Mouse (Mus musculus) CH12.LX (cell line): ENCODE results near the gene Gstm5. TPM values are rescaled to one million over a fixed set of nuclear protein-coding genes. Genes with fewer than 3 reads are reported as not detected.

Experiments used
- DNase-seq: peaks from one replicate; pipeline ENCODE4 v3.0.0-alpha.2; 2013; ENCODE audit errors: extremely low read depth
- H3K27ac ChIP-seq: 2 replicates; pipeline ENCODE4 v1.5.1; 2012; ENCODE audit warnings: low read depth, mild to moderate bottlenecking, control low read depth, moderate library complexity; ENCODE audit not compliant: insufficient read depth
- H3K27me3 ChIP-seq: replicated peaks from 2 replicates; pipeline ENCODE3; 2012; ENCODE audit warnings: inconsistent platforms
- H3K36me3 ChIP-seq, 2 experiments: replicated peaks in 1 of 2; 2 replicates each; pipeline versions ENCODE3 to v1.6.1; 2012; ENCODE audit warnings: inconsistent platforms in 1 of 2, low read length in 1 of 2, mild to moderate bottlenecking in 1 of 2, mixed read lengths in 1 of 2, moderate library complexity in 1 of 2; ENCODE audit not compliant: control insufficient read depth in 1 of 2, insufficient read depth in 1 of 2
- H3K4me1 ChIP-seq, 2 experiments: 2 replicates each; pipeline ENCODE4 v1.6.1; 2012; ENCODE audit warnings: inconsistent platforms in 1 of 2, moderate library complexity in 1 of 2; ENCODE audit not compliant: insufficient read depth in 2 of 2, control insufficient read depth in 1 of 2
- H3K4me2 ChIP-seq: 2 replicates; pipeline ENCODE4 v1.6.1; 2012; ENCODE audit warnings: low read depth, mild to moderate bottlenecking, control low read depth; ENCODE audit not compliant: poor library complexity, insufficient read depth, severe bottlenecking
- H3K4me3 ChIP-seq, 3 experiments: fragments of 150-350 bp in 1 of 3; sonication (generic) in 1 of 3; replicated peaks in 1 of 3; 2 replicates each; pipeline versions ENCODE3 to v1.5.1; 2011 to 2012; ENCODE audit warnings: low read depth in 2 of 3, low read length in 2 of 3, mild to moderate bottlenecking in 2 of 3, moderate library complexity in 2 of 3, control low read depth in 1 of 3, improper control_type of control experiment in 1 of 3, inconsistent platforms in 1 of 3, mixed read lengths in 1 of 3; ENCODE audit not compliant: poor library complexity in 1 of 3
- H3K79me2 ChIP-seq: replicated peaks from 2 replicates; pipeline ENCODE4 v1.6.1; 2012; ENCODE audit warnings: mild to moderate bottlenecking, moderate library complexity; ENCODE audit not compliant: control insufficient read depth, poor library complexity, insufficient read depth, severe bottlenecking; ENCODE audit errors: extremely low read depth
- H3K9ac ChIP-seq: 2 replicates; pipeline ENCODE4 v1.6.1; 2012; ENCODE audit warnings: low read depth, mild to moderate bottlenecking, control low read depth, moderate library complexity; ENCODE audit not compliant: insufficient read depth
- H3K9me3 ChIP-seq: replicated peaks from 2 replicates; pipeline ENCODE3; 2012; ENCODE audit warnings: low read length, inconsistent platforms, mixed read lengths
- CHD1 ChIP-seq: IDR thresholded peaks from 2 replicates; pipeline ENCODE4 v1.6.1; 2012; ENCODE audit warnings: low read depth, low read length, improper control_type of control experiment, inconsistent platforms
- CTCF ChIP-seq, 2 experiments: IDR thresholded peaks in 1 of 2; conservative IDR thresholded peaks in 1 of 2; 2 replicates each; pipeline ENCODE4 v1.5.1; 2011 to 2012; ENCODE audit warnings: low read depth in 2 of 2, low read length in 2 of 2, improper control_type of control experiment in 1 of 2, inconsistent platforms in 1 of 2, mild to moderate bottlenecking in 1 of 2, moderate library complexity in 1 of 2
- GABPA ChIP-seq: IDR thresholded peaks from 2 replicates; pipeline ENCODE4 v1.6.1; 2012; ENCODE audit warnings: low read depth, low read length, improper control_type of control experiment, inconsistent platforms; ENCODE audit not compliant: insufficient replicate concordance
- IRF4 ChIP-seq: IDR thresholded peaks from 2 replicates; pipeline ENCODE4 v1.6.1; 2014; ENCODE audit warnings: low read depth, mild to moderate bottlenecking, inconsistent platforms, low read length, improper control_type of control experiment
- JUN ChIP-seq: IDR thresholded peaks from 2 replicates; pipeline ENCODE4 v1.6.1; 2011; ENCODE audit warnings: low read depth, mild to moderate bottlenecking, low read length, improper control_type of control experiment, moderate library complexity; ENCODE audit not compliant: insufficient read depth
- JUND ChIP-seq: conservative IDR thresholded peaks from 2 replicates; pipeline ENCODE4 v1.6.1; 2011; ENCODE audit warnings: low read depth, low read length, improper control_type of control experiment
- KAT2A ChIP-seq: IDR thresholded peaks from 2 replicates; pipeline ENCODE4 v1.6.1; 2012; ENCODE audit warnings: low read length, improper control_type of control experiment, inconsistent platforms; ENCODE audit not compliant: insufficient replicate concordance
- MAFK ChIP-seq: IDR thresholded peaks from 2 replicates; pipeline ENCODE4 v1.6.1; 2011; ENCODE audit warnings: low read length, improper control_type of control experiment; ENCODE audit not compliant: insufficient replicate concordance
- MAZ ChIP-seq: IDR thresholded peaks from 2 replicates; pipeline ENCODE4 v1.6.1; 2012; ENCODE audit warnings: low read depth, mild to moderate bottlenecking, inconsistent platforms, low read length, improper control_type of control experiment, moderate library complexity
- MEF2A ChIP-seq: IDR thresholded peaks from 2 replicates; pipeline ENCODE4 v1.6.1; 2014; ENCODE audit warnings: low read depth, mild to moderate bottlenecking, inconsistent platforms, low read length, improper control_type of control experiment, borderline replicate concordance
- MYC ChIP-seq: IDR thresholded peaks from 2 replicates; pipeline ENCODE4 v1.6.1; 2011; ENCODE audit warnings: low read depth, mild to moderate bottlenecking, improper control_type of control experiment, low read length
- NELFE ChIP-seq: IDR thresholded peaks from 2 replicates; pipeline ENCODE4 v1.6.1; 2011; ENCODE audit warnings: low read depth, low read length, improper control_type of control experiment
- NRF1 ChIP-seq: IDR thresholded peaks from 2 replicates; pipeline ENCODE4 v1.6.1; 2014; ENCODE audit warnings: low read depth, mild to moderate bottlenecking, inconsistent platforms, low read length, improper control_type of control experiment, moderate library complexity
- RAD21 ChIP-seq: IDR thresholded peaks from 2 replicates; pipeline ENCODE4 v1.6.1; 2011; ENCODE audit warnings: low read depth, mild to moderate bottlenecking, low read length, improper control_type of control experiment, moderate library complexity
- SIN3A ChIP-seq: IDR thresholded peaks from 2 replicates; pipeline ENCODE4 v1.6.1; 2012; ENCODE audit warnings: low read length, improper control_type of control experiment, inconsistent platforms
- SMC3 ChIP-seq: IDR thresholded peaks from 2 replicates; pipeline ENCODE4 v1.6.1; 2011; ENCODE audit warnings: low read depth, low read length, improper control_type of control experiment
- TBP ChIP-seq: conservative IDR thresholded peaks from 2 replicates; pipeline ENCODE4 v1.6.1; 2011; ENCODE audit warnings: low read depth, low read length, improper control_type of control experiment
- ZC3H11A ChIP-seq: IDR thresholded peaks from 2 replicates; pipeline ENCODE4 v1.6.1; 2012; ENCODE audit warnings: low read depth, mild to moderate bottlenecking, inconsistent platforms, low read length, improper control_type of control experiment
- dilution Hi-C: fragments of 300-500 bp; cut with MboI; formaldehyde crosslinking; loops from 2 replicates; pipeline ENCODE4 v1.14.3; 2020; ENCODE audit warnings: low sequenced_read_pairs; ENCODE audit not compliant: extremely low pct_unique_long_range_greater_than_20kb, extremely low pct_ligation_motif_present
- in situ Hi-C: fragments of 300-500 bp; cut with MboI; formaldehyde crosslinking; loops from 3 replicates; pipeline ENCODE4 v1.14.3; 2019; ENCODE audit warnings: low sequenced_read_pairs, low pct_ligation_motif_present, low pct_unique_long_range_greater_than_20kb, mixed read lengths
- polyA plus RNA-seq: library from polyadenylated mRNA; unstranded; fragments of >175 nt; gene quantifications from 2 replicates; pipeline ENCODE4 v1.2.1, GENCODE M21; 2012; ENCODE audit warnings: low read depth; ENCODE audit not compliant: insufficient read length
- total RNA-seq, 2 experiments: library from RNA; depleted of rRNA; stranded (reverse); fragments of 300-350 nt in 1 of 2; fragments of >200 nt in 1 of 2; gene quantifications; 2 replicates each; pipeline ENCODE4 v1.2.3; 2012 to 2014

Gene Gstm5
- total and polyA plus RNA-seq, 3 experiments: 2.2 to 4.9 (median 4.2) TPM

GRCm38 (mm10) chr3:107867086-107867485 is 28.5 kb upstream of the Gstm5 start:
- H3K4me2 ChIP-seq: no peak overlapping the region
- no peak for TF ChIP-seq JUND
- peak; percentile 96 for TF ChIP-seq RAD21
- TF ChIP-seq NRF1: no peak
- peak; percentile 96 for TF ChIP-seq SMC3
- peak; percentile 89 to 100 for TF ChIP-seq CTCF (conservative IDR thresholded peaks at IDR 0.05 in 1 of 2, IDR thresholded peaks at IDR 0.05 in 1 of 2; ENCODE audit: low read depth in 2 of 2, low read length in 2 of 2)
- TF ChIP-seq SIN3A: no peak
- TF ChIP-seq CHD1: no peak
- TF ChIP-seq TBP: no peak
- peak; percentile 22; the same call in 1 of the 2 replicates for TF ChIP-seq IRF4
- TF ChIP-seq MYC: no peak
- TF ChIP-seq GABPA: no peak
- peak; percentile 57 for TF ChIP-seq ZC3H11A
- TF ChIP-seq NELFE: peak; percentile 73; the same call in 1 of the 2 replicates
- no peak for TF ChIP-seq MAZ
- TF ChIP-seq MEF2A: peak; percentile 20; the same call in 1 of the 2 replicates
- peak; percentile 92 for DNase-seq
- H3K9ac ChIP-seq: no peak overlapping the region
- H3K36me3 ChIP-seq: no peaks in the 10 kb centered on the region
- peaks cover 0 to 26% of the 10 kb centered on the region in 2 experiments; a peak in 2 of 4 replicates for H3K4me1 ChIP-seq
- H3K27ac ChIP-seq: no peak overlapping the region
- dilution Hi-C loops: no loop called here
- H3K27me3 ChIP-seq: peaks cover 1% of the 10 kb centered on the region
- H3K9me3 ChIP-seq: no peaks in the 10 kb centered on the region
- no peaks in the 10 kb centered on the region for H3K79me2 ChIP-seq
- in situ Hi-C loops: loop anchor here (10.0 kb wide), 2 partner anchors 48 to 302 kb away; no protein-coding TSS in a partner anchor
- H3K4me3 ChIP-seq: no peak overlapping the region

GRCm38 (mm10) chr3:107868452-107868851 is 27.2 kb upstream of the Gstm5 start:
- H3K9me3 ChIP-seq: no peaks in the 10 kb centered on the region
- in situ Hi-C loops (loop anchor here (10.0 kb wide), 2 partner anchors 46 to 304 kb away; no protein-coding TSS in a partner anchor), dilution Hi-C loops (no loop called here)
- no peak overlapping the region for H3K4me2 ChIP-seq
- H3K36me3 ChIP-seq: no peaks in the 10 kb centered on the region
- peaks cover 0 to 17% of the 10 kb centered on the region in 2 experiments; a peak in 2 of 4 replicates for H3K4me1 ChIP-seq
- H3K9ac ChIP-seq: no peak overlapping the region
- no peak overlapping the region for H3K27ac ChIP-seq
- H3K4me3 ChIP-seq: no peak overlapping the region
- no peak for DNase-seq
- TF ChIP-seq MAFK (no peak), JUN (no peak), KAT2A (no peak)
- peaks cover 1% of the 10 kb centered on the region for H3K27me3 ChIP-seq
- H3K79me2 ChIP-seq: no peaks in the 10 kb centered on the region
